Mouse (Mus musculus) CH12.LX (cell line): Measurements from ENCODE around the gene Siglecf. TPM values are rescaled to one million over a fixed set of nuclear protein-coding genes. Genes with fewer than 3 reads are reported as not detected.

ENCODE experiments used
- DNase-seq: peaks from one replicate; pipeline ENCODE4 v3.0.0-alpha.2; 2013; ENCODE audit errors: extremely low read depth
- H3K27ac ChIP-seq: 2 replicates; pipeline ENCODE4 v1.5.1; 2012; ENCODE audit warnings: low read depth, mild to moderate bottlenecking, control low read depth, moderate library complexity; ENCODE audit not compliant: insufficient read depth
- H3K27me3 ChIP-seq: replicated peaks from 2 replicates; pipeline ENCODE3; 2012; ENCODE audit warnings: inconsistent platforms
- H3K36me3 ChIP-seq, 2 experiments: replicated peaks in 1 of 2; 2 replicates each; pipeline versions ENCODE3 to v1.6.1; 2012; ENCODE audit warnings: inconsistent platforms in 1 of 2, low read length in 1 of 2, mild to moderate bottlenecking in 1 of 2, mixed read lengths in 1 of 2, moderate library complexity in 1 of 2; ENCODE audit not compliant: control insufficient read depth in 1 of 2, insufficient read depth in 1 of 2
- H3K4me1 ChIP-seq, 2 experiments: 2 replicates each; pipeline ENCODE4 v1.6.1; 2012; ENCODE audit warnings: inconsistent platforms in 1 of 2, moderate library complexity in 1 of 2; ENCODE audit not compliant: insufficient read depth in 2 of 2, control insufficient read depth in 1 of 2
- H3K4me2 ChIP-seq: 2 replicates; pipeline ENCODE4 v1.6.1; 2012; ENCODE audit warnings: low read depth, mild to moderate bottlenecking, control low read depth; ENCODE audit not compliant: poor library complexity, insufficient read depth, severe bottlenecking
- H3K4me3 ChIP-seq, 3 experiments: fragments of 150-350 bp in 1 of 3; sonication (generic) in 1 of 3; replicated peaks in 1 of 3; 2 replicates each; pipeline versions ENCODE3 to v1.5.1; 2011 to 2012; ENCODE audit warnings: low read depth in 2 of 3, low read length in 2 of 3, mild to moderate bottlenecking in 2 of 3, moderate library complexity in 2 of 3, control low read depth in 1 of 3, improper control_type of control experiment in 1 of 3, inconsistent platforms in 1 of 3, mixed read lengths in 1 of 3; ENCODE audit not compliant: poor library complexity in 1 of 3
- H3K79me2 ChIP-seq: replicated peaks from 2 replicates; pipeline ENCODE4 v1.6.1; 2012; ENCODE audit warnings: mild to moderate bottlenecking, moderate library complexity; ENCODE audit not compliant: control insufficient read depth, poor library complexity, insufficient read depth, severe bottlenecking; ENCODE audit errors: extremely low read depth
- H3K9ac ChIP-seq: 2 replicates; pipeline ENCODE4 v1.6.1; 2012; ENCODE audit warnings: low read depth, mild to moderate bottlenecking, control low read depth, moderate library complexity; ENCODE audit not compliant: insufficient read depth
- H3K9me3 ChIP-seq: replicated peaks from 2 replicates; pipeline ENCODE3; 2012; ENCODE audit warnings: low read length, inconsistent platforms, mixed read lengths
- BHLHE40 ChIP-seq: IDR thresholded peaks from 2 replicates; pipeline ENCODE4 v1.6.1; 2011; ENCODE audit warnings: mild to moderate bottlenecking, low read depth, low read length, improper control_type of control experiment
- E2F4 ChIP-seq: IDR thresholded peaks from 2 replicates; pipeline ENCODE4 v1.6.1; 2011; ENCODE audit warnings: low read depth, low read length, improper control_type of control experiment; ENCODE audit not compliant: insufficient replicate concordance
- ELF1 ChIP-seq: IDR thresholded peaks from 2 replicates; pipeline ENCODE4 v1.6.1; 2014; ENCODE audit warnings: low read depth, mild to moderate bottlenecking, inconsistent platforms, low read length, improper control_type of control experiment
- ETS1 ChIP-seq: conservative IDR thresholded peaks from 2 replicates; pipeline ENCODE4 v1.6.1; 2012; ENCODE audit warnings: low read depth, mild to moderate bottlenecking, inconsistent platforms, low read length, improper control_type of control experiment, moderate library complexity
- GABPA ChIP-seq: IDR thresholded peaks from 2 replicates; pipeline ENCODE4 v1.6.1; 2012; ENCODE audit warnings: low read depth, low read length, improper control_type of control experiment, inconsistent platforms; ENCODE audit not compliant: insufficient replicate concordance
- IRF4 ChIP-seq: IDR thresholded peaks from 2 replicates; pipeline ENCODE4 v1.6.1; 2014; ENCODE audit warnings: low read depth, mild to moderate bottlenecking, inconsistent platforms, low read length, improper control_type of control experiment
- JUN ChIP-seq: IDR thresholded peaks from 2 replicates; pipeline ENCODE4 v1.6.1; 2011; ENCODE audit warnings: low read depth, mild to moderate bottlenecking, low read length, improper control_type of control experiment, moderate library complexity; ENCODE audit not compliant: insufficient read depth
- JUND ChIP-seq: conservative IDR thresholded peaks from 2 replicates; pipeline ENCODE4 v1.6.1; 2011; ENCODE audit warnings: low read depth, low read length, improper control_type of control experiment
- KAT2A ChIP-seq: IDR thresholded peaks from 2 replicates; pipeline ENCODE4 v1.6.1; 2012; ENCODE audit warnings: low read length, improper control_type of control experiment, inconsistent platforms; ENCODE audit not compliant: insufficient replicate concordance
- MAX ChIP-seq: IDR thresholded peaks from 2 replicates; pipeline ENCODE4 v1.6.1; 2011; ENCODE audit warnings: low read length, improper control_type of control experiment
- MAZ ChIP-seq: IDR thresholded peaks from 2 replicates; pipeline ENCODE4 v1.6.1; 2012; ENCODE audit warnings: low read depth, mild to moderate bottlenecking, inconsistent platforms, low read length, improper control_type of control experiment, moderate library complexity
- MEF2A ChIP-seq: IDR thresholded peaks from 2 replicates; pipeline ENCODE4 v1.6.1; 2014; ENCODE audit warnings: low read depth, mild to moderate bottlenecking, inconsistent platforms, low read length, improper control_type of control experiment, borderline replicate concordance
- PAX5 ChIP-seq: IDR thresholded peaks from 2 replicates; pipeline ENCODE4 v1.6.1; 2012; ENCODE audit warnings: low read length, inconsistent platforms, mixed read lengths
- RCOR1 ChIP-seq: conservative IDR thresholded peaks from 2 replicates; pipeline ENCODE4 v1.6.1; 2012; ENCODE audit warnings: low read depth, mild to moderate bottlenecking, inconsistent platforms, low read length, improper control_type of control experiment
- SIN3A ChIP-seq: IDR thresholded peaks from 2 replicates; pipeline ENCODE4 v1.6.1; 2012; ENCODE audit warnings: low read length, improper control_type of control experiment, inconsistent platforms
- TCF12 ChIP-seq: IDR thresholded peaks from 2 replicates; pipeline ENCODE4 v1.6.1; 2014; ENCODE audit warnings: low read depth, mild to moderate bottlenecking, inconsistent platforms, low read length, improper control_type of control experiment
- UBTF ChIP-seq: IDR thresholded peaks from 2 replicates; pipeline ENCODE4 v1.6.1; 2012; ENCODE audit warnings: low read depth, mild to moderate bottlenecking, inconsistent platforms, low read length, improper control_type of control experiment, moderate library complexity
- ZC3H11A ChIP-seq: IDR thresholded peaks from 2 replicates; pipeline ENCODE4 v1.6.1; 2012; ENCODE audit warnings: low read depth, mild to moderate bottlenecking, inconsistent platforms, low read length, improper control_type of control experiment
- ZKSCAN1 ChIP-seq: IDR thresholded peaks from 2 replicates; pipeline ENCODE4 v1.6.1; 2012; ENCODE audit warnings: low read depth, inconsistent platforms, low read length, improper control_type of control experiment, borderline replicate concordance
- ZMIZ1 ChIP-seq: IDR thresholded peaks from 2 replicates; pipeline ENCODE4 v1.6.1; 2012; ENCODE audit warnings: low read depth, mild to moderate bottlenecking, inconsistent platforms, low read length, improper control_type of control experiment
- dilution Hi-C: fragments of 300-500 bp; cut with MboI; formaldehyde crosslinking; loops from 2 replicates; pipeline ENCODE4 v1.14.3; 2020; ENCODE audit warnings: low sequenced_read_pairs; ENCODE audit not compliant: extremely low pct_unique_long_range_greater_than_20kb, extremely low pct_ligation_motif_present
- in situ Hi-C: fragments of 300-500 bp; cut with MboI; formaldehyde crosslinking; loops from 3 replicates; pipeline ENCODE4 v1.14.3; 2019; ENCODE audit warnings: low sequenced_read_pairs, low pct_ligation_motif_present, low pct_unique_long_range_greater_than_20kb, mixed read lengths
- polyA plus RNA-seq: library from polyadenylated mRNA; unstranded; fragments of >175 nt; gene quantifications from 2 replicates; pipeline ENCODE4 v1.2.1, GENCODE M21; 2012; ENCODE audit warnings: low read depth; ENCODE audit not compliant: insufficient read length
- total RNA-seq, 2 experiments: library from RNA; depleted of rRNA; stranded (reverse); fragments of 300-350 nt in 1 of 2; fragments of >200 nt in 1 of 2; gene quantifications; 2 replicates each; pipeline ENCODE4 v1.2.3; 2012 to 2014

Gene Siglecf
- total RNA-seq (2012; rRNA removed) (0.25 and 0.34 TPM in 2 replicates), total RNA-seq (2014; rRNA removed) (0.66 and 0.77 TPM in 2 replicates), polyA plus RNA-seq (1.3 and 1.7 TPM in 2 replicates)

DNA sequence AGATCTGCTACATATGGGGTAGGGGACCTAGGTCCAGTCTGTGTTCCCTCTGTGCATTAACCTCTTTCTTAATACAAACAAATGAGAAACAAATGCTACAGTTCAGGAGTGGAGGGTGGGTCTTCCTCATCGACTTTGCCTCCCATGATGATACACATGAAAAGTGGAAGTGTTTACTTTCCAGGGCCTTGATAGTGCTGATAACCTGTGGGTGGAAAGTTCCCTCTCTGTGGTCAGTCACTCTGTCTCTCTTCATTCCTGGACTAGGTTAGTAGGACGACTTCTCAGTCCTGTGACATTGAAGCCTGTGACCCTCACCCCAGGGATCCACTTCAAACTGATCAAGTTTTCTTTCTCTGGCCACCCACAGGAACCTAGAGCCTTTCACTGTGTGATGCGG, at the start of gene Siglecf:
Gene Siglecf, plus strand, starts transcription at position 188 of the 400 bp plus-strand sequence.
- H3K27me3 ChIP-seq: no peaks in the 10 kb centered on the region
- H3K9me3 ChIP-seq: no peaks in the 10 kb centered on the region
- H3K79me2 ChIP-seq: no peaks in the 10 kb centered on the region
- peaks cover 15 to 61% of the 10 kb centered on the region in 2 experiments for H3K4me1 ChIP-seq
- no peak within 1 kb of the TSS for H3K4me3 ChIP-seq
- no peak for DNase-seq
- no peak within 1 kb of the TSS for H3K9ac ChIP-seq
- no peak within 1 kb of the TSS for H3K4me2 ChIP-seq
- no peaks in the 10 kb centered on the region for H3K36me3 ChIP-seq
- in situ Hi-C loops: loop anchor here (10.0 kb wide), 1 partner anchor 74 kb away; the partner anchor contains the start of gene Lim2
- no peak for TF ChIP-seq ELF1
- TF ChIP-seq MAZ: no peak
- TF ChIP-seq ZC3H11A: no peak
- TF ChIP-seq E2F4: no peak
- no peak for TF ChIP-seq RCOR1
- no peak for TF ChIP-seq SIN3A
- TF ChIP-seq JUN: no peak
- TF ChIP-seq GABPA: no peak
- no peak for TF ChIP-seq KAT2A
- no peak for TF ChIP-seq BHLHE40
- TF ChIP-seq TCF12: no peak
- no peak for TF ChIP-seq ETS1
- no peak for TF ChIP-seq MEF2A
- TF ChIP-seq ZMIZ1: no peak
- no peak for TF ChIP-seq JUND
- TF ChIP-seq ZKSCAN1: no peak
- TF ChIP-seq IRF4: no peak
- TF ChIP-seq, all 38 proteins: peak for 0
- H3K27ac ChIP-seq: no peak within 1 kb of the TSS
- dilution Hi-C loops: no loop called here

DNA sequence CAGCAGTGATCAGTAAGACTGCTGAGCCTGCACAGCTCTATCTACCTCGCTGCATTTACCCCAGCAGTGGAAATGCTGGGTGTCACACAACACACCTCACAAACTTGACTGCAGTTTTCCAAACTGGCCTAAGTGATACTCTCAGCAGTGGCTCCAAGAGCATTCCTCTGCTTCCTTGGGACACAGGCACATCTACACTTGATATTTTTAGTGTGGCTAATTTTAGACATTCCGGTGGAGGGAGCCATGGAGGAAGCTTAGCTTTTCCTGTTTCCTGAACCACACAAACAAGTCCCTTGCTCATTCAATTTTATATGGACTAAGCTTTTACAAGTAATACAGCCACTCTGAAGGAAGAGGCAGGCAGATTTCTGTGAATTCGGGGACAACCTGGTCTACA, 45.9 kb upstream of the Siglecf start:
- no peak overlapping the region for H3K27ac ChIP-seq
- no peaks in the 10 kb centered on the region for H3K27me3 ChIP-seq
- no peak for DNase-seq
- dilution Hi-C loops: no loop called here
- no peak overlapping the region for H3K4me3 ChIP-seq
- no peak overlapping the region for H3K4me2 ChIP-seq
- no peaks in the 10 kb centered on the region; the same call in 1 of the 2 replicates for H3K79me2 ChIP-seq
- no peaks in the 10 kb centered on the region for H3K9me3 ChIP-seq
- in situ Hi-C loops: no loop called here
- no peak overlapping the region for H3K9ac ChIP-seq
- no peak for TF ChIP-seq UBTF
- no peak for TF ChIP-seq MAZ
- TF ChIP-seq PAX5: no peak
- no peak for TF ChIP-seq IRF4
- no peak for TF ChIP-seq KAT2A
- TF ChIP-seq MAX: no peak
- no peak for TF ChIP-seq ZC3H11A
- peaks cover 0 to 28% of the 10 kb centered on the region in 2 experiments; a peak in 2 of 4 replicates for H3K4me1 ChIP-seq
- peaks cover 34 to 86% of the 10 kb centered on the region in 2 experiments for H3K36me3 ChIP-seq
